Mouse (Mus musculus) hindbrain, embryonic 14.5 days (tissue): ENCODE data around the gene Nup50. TPM values are rescaled to one million over a fixed set of nuclear protein-coding genes. Genes with fewer than 3 reads are reported as not detected.

Experiments used
- ATAC-seq: fragments of 200-750 bp; cut with Nextera tagmentation; 2 replicates; pipeline ENCODE4 v1.8.0; 2017; ENCODE audit warnings: moderate number of reproducible peaks, mild to moderate bottlenecking, moderate TSS enrichment, moderate library complexity; ENCODE audit not compliant: low FRiP score
- DNase-seq: peaks from one replicate; pipeline ENCODE4 v3.0.0-alpha.2; 2015; ENCODE audit warnings: low spot score
- H3K27ac ChIP-seq: fragments of 300-500 bp; sonication (generic); 2 replicates; pipeline ENCODE4 v1.5.1; 2014; ENCODE audit warnings: mild to moderate bottlenecking, moderate library complexity
- H3K27me3 ChIP-seq: fragments of 300-500 bp; sonication (generic); 2 replicates; pipeline ENCODE4 v1.6.1; 2014; ENCODE audit warnings: mild to moderate bottlenecking, low read length, mixed read lengths; ENCODE audit not compliant: control insufficient read depth, insufficient read depth
- H3K36me3 ChIP-seq: fragments of 300-500 bp; sonication (generic); replicated peaks from 2 replicates; pipeline ENCODE4 v1.6.1; 2014; ENCODE audit not compliant: control insufficient read depth, insufficient read depth
- H3K4me1 ChIP-seq: fragments of 300-500 bp; sonication (generic); replicated peaks from 2 replicates; pipeline ENCODE4 v1.6.1; 2014; ENCODE audit warnings: antibody characterized with exemption, low read length, mixed read lengths; ENCODE audit not compliant: control insufficient read depth, insufficient read depth
- H3K4me2 ChIP-seq: fragments of 300-500 bp; sonication (generic); replicated peaks from 2 replicates; pipeline ENCODE4 v1.6.1; 2014; ENCODE audit warnings: mild to moderate bottlenecking, moderate library complexity
- H3K4me3 ChIP-seq: fragments of 300-500 bp; sonication (generic); replicated peaks from 2 replicates; pipeline ENCODE4 v1.5.1; 2014; ENCODE audit warnings: mild to moderate bottlenecking, low read length
- H3K9ac ChIP-seq: fragments of 300-500 bp; sonication (generic); 2 replicates; pipeline ENCODE4 v1.6.1; 2014
- H3K9me3 ChIP-seq: fragments of 300-500 bp; sonication (generic); 2 replicates; pipeline ENCODE4 v1.6.1; 2016; ENCODE audit warnings: low read length; ENCODE audit not compliant: control insufficient read depth
- WGBS: fragments of 180-500 bp; shearing (Covaris S2); extraction: QIAGEN DNeasy Blood & Tissue Kit; methylation state at CpG from one replicate; pipeline ENCODE4 v1.1.7; 2014; 5-methylcytosine and 5-hydroxymethylcytosine counted together
- polyA plus RNA-seq: library from polyadenylated mRNA; unstranded; fragments of >200 nt; fragmentation: Nextera tagmentation; extraction: Ambion mirVana; gene quantifications from 2 replicates; pipeline ENCODE4 v1.2.1, GENCODE M21; 2014

Gene Nup50
- polyA plus RNA-seq, 1 experiment from 2014 or later: 24.2 TPM

DNA sequence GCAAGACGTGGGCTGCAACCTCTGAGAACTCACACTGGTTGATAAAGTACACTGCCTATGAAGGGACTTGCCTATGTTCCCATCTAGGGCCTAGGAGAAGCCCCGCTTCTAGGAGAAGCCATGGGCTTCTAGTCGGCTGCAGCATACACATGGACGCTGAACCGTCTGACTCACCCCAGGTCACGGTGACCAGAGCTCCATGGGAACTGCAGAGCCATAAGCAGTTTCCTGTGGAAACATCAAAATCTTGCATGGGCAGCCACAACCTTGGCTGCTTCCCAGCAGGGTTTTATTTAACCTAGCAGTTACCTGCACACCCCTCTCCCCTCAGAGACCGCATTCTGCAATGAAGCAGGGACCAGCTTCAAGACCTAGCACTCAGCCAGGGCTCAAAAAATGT, 60.5 kb downstream of the Nup50 start:
- Histone ChIP-seq H3K4me1 (peaks cover 22% of the 10 kb centered on the region), H3K4me3 (no peak overlapping the region)
- WGBS: 82% methylated on average over 7 of the region's 7 CpGs

DNA sequence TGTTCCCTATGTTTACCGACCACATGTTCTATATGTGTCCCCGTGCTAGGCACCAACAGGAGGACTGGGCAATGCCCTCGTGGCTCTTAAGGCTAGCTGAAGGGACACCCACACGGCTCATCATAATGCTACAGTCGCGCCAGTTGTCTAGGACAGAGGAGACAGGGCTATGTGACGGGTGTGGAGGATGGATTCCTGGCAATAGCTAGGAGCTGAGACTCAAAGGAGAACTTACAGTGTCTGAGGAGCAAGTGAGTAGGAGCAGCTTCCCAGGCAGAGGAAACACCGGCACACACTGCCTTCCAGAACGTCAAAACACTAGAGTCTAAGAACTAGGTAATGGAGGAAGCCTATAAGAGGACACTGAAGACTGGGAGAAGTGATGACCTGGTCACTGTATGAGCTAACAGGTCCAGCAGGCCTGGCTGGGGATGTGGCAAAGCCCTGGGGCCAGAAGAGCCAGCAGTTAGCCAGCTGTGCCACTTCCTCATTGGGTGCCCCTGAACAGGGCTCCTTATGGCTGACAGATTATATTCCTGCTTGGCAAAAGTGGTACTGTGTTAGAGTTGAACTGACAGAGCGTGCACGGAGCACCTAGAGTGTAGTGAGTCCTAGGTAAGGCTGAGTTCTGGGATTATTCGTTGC, 62.4 kb downstream of the Nup50 start:
- H3K9me3 ChIP-seq: no peaks in the 10 kb centered on the region
- no peaks in the 10 kb centered on the region for H3K36me3 ChIP-seq
- H3K4me3 ChIP-seq: peak overlapping the region; percentile 85; the same call in 1 of the 2 replicates
- H3K4me1 ChIP-seq: peaks cover 22% of the 10 kb centered on the region
- no peaks in the 10 kb centered on the region; the same call in 1 of the 2 replicates for H3K27me3 ChIP-seq
- H3K4me2 ChIP-seq: peak overlapping the region; percentile 76
- ATAC-seq: no peak
- WGBS: 88% methylated on average over 12 of the region's 12 CpGs
- H3K27ac ChIP-seq: no peak overlapping the region
- no peak overlapping the region for H3K9ac ChIP-seq
- no peak for DNase-seq

More for the DNA sequence above, 60.5 kb downstream of the Nup50 start:
- no peak overlapping the region for H3K4me2 ChIP-seq
- DNase-seq (no peak), ATAC-seq (no peak)
- H3K27ac ChIP-seq: no peak overlapping the region
- H3K9me3 ChIP-seq: no peaks in the 10 kb centered on the region
- no peak overlapping the region for H3K9ac ChIP-seq
- no peaks in the 10 kb centered on the region for H3K27me3 ChIP-seq
- H3K36me3 ChIP-seq: no peaks in the 10 kb centered on the region; the same call in 1 of the 2 replicates

DNA sequence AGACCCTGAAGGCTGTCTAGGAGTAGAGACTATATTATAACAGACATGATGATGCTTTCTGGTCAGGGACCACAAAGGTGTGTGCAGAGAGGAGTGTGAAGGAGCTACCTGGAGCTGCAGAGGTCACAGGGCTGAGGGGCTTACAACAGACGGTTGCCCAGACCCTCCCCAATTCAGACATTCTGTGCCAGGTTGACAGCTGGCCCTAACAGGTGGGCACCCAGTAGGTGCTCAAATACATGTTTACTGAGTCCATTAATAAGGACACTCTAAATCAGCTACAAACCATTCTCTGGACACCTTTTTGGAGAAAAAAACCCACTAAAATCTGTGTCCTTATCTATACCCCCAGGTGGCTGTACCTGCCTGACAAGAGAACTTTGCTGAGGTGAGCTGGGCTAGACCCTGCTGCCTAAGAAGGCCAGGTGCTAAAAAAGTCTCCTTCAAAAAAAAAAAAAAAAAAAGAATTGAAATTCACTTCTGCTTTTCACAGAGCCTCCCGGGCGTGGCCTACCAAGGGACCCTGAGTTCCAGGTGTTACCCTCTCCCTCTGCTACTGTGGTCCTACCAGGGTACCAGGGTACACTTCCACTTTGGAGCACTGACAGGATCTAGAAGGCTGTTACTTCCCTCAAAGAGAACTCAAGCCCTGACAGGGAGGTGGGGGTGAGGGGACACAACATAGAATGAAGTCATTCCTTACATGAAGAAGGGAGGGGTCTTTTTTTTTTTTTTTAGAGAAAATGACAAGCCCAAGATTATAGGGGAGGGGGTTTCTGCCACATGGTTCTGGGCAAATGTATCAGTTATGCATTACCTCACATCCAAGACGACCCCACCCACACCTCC, 63.2 kb downstream of the Nup50 start:
- DNase-seq (no peak), ATAC-seq (no peak)
- Histone ChIP-seq H3K36me3 (no peaks in the 10 kb centered on the region), H3K27ac (no peak overlapping the region), H3K4me1 (peaks cover 22% of the 10 kb centered on the region), H3K9me3 (no peaks in the 10 kb centered on the region), H3K4me2 (peak overlapping the region; percentile 76), H3K4me3 (peak overlapping the region; percentile 85), H3K27me3 (no peaks in the 10 kb centered on the region; the same call in 1 of the 2 replicates), H3K9ac (peak overlapping the region; percentile 96)
- 62% methylated on average over 4 of the region's 4 CpGs for WGBS

DNA sequence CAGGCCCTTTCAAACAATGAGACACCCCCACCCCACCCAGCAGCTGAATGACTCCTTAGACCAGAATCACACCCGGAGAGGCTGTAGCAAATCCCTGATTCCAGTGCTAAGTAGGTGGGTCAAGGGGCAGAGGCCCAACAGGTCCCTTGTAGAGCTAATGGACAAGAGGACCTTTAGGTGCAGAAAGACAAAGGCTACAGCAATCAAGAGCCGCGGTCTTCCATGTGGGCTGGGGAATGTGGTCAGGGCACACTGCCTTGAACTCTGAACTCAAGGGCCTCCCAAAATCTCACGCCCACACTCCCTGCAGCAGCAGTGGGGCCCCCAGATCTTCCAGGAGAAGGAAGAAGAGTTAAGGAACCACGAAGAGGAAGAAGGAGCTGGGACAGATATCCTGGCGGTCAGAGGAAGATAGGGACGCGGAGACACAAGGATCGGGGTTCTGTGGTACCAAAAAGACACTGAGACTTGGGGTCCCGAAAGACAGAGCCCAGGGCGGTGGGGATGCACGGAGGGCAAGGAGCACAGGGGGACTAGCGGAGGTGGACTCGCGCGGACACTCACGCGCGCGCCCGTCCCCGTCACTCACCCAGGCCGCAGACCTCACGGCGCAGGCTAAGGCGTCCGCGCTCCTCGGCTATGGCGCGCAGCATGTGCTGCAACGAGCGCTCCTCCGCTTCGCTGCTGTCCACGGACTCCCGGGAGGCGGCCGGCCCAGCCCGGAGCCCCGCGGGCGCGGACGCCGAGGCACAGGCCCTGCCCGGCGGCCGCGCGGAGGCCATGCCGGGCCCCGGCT, 64.0 kb downstream of the Nup50 start:
- H3K4me1 ChIP-seq: peaks cover 22% of the 10 kb centered on the region
- under 1% methylated on average over 33 of the region's 53 CpGs for WGBS
- H3K9me3 ChIP-seq: no peaks in the 10 kb centered on the region

DNA sequence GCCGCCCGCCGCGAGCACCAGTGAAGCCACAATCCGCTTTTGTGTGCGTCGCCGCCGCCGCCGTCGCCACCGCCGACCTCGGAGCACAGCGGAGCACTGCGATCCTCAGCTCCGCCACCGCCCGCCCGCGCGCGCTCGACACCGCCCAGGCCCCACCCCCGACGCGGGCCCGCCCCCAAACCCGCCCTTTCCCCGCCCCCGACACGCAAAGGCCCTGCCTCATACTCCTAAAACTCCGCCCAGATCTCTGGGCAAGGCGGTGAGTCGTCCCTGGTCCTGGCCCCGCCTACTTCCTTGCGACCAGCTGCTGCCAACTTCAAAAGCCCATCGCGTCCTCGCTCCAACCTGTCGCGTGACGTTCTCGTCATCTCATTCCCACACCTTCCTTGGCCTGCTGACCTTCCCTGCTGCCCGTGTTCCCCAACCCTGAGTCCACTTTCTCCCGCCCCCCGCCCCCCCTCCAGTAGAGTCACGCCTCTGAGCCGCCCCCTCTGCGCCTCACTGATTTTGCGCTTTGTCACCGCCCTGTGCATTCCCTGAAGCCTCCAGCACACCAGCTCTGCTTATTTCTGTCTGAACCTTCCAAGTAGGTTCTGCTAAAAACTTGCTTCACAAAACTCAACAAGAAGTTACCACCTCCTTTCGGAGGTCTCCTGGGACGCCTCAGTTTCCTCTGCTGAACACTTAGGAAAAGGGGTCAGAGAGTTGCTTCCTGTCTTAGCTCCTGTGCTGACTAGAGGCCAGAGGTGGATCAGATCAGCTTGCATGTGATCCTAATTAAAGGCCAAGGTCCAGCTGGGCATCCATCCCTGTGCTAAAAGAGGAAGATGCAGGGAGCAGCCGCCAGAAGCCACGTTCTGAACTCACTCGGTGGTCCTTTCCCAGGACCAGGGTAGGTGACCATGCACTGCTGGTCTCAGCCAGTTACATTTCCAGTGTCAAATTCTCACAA, 64.9 kb downstream of the Nup50 start, which contains the start of gene 5031439G07Rik:
Gene 5031439G07Rik, minus strand, starts transcription at position 678 of the 952 bp plus-strand sequence.
- Histone ChIP-seq H3K9ac (peak within 1 kb of the TSS; percentile 96), H3K4me3 (peak within 1 kb of the TSS; percentile 85), H3K27ac (peak within 1 kb of the TSS; percentile 82), H3K36me3 (no peaks in the 10 kb centered on the region), H3K9me3 (no peaks in the 10 kb centered on the region), H3K4me1 (peaks cover 22% of the 10 kb centered on the region), H3K4me2 (peak within 1 kb of the TSS; percentile 76), H3K27me3 (no peaks in the 10 kb centered on the region; the same call in 1 of the 2 replicates)
- ATAC-seq (peak; percentile 90), DNase-seq (peak; percentile 88)
- 1% methylated on average over 56 of the region's 59 CpGs for WGBS

More for the DNA sequence above, 64.0 kb downstream of the Nup50 start:
- Histone ChIP-seq H3K9ac (peak overlapping the region; percentile 96), H3K27ac (peak overlapping the region; percentile 82), H3K4me2 (peak overlapping the region; percentile 76), H3K36me3 (no peaks in the 10 kb centered on the region), H3K4me3 (peak overlapping the region; percentile 85), H3K27me3 (no peaks in the 10 kb centered on the region; the same call in 1 of the 2 replicates)
- peak; percentile 71 for ATAC-seq
- DNase-seq: peak; percentile 54

DNA sequence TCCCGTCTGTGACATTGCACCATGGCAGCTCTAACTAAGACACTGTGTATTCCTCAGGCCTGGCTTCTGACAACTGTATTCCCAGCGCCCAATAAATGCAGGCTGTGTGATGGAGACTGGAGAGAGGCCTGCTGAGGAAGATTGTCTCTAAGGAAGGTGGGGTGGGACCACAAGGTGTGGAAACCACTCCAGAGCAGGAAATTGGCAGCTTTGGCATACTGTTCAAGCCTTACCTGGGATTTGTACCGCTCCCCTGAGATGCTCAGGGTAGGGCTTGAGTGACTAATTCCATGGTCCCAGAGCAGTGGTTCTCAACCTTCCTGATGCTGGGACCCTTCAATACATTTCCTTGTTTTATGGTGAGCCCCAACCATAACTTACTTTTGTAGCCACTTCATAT, 65.9 kb downstream of the Nup50 start:
- 83% methylated on average over 3 of the region's 3 CpGs for WGBS
- ATAC-seq (no peak), DNase-seq (no peak)
- H3K9ac ChIP-seq: no peak overlapping the region
- H3K4me2 ChIP-seq: no peak overlapping the region
- no peaks in the 10 kb centered on the region; the same call in 1 of the 2 replicates for H3K27me3 ChIP-seq
- no peaks in the 10 kb centered on the region for H3K9me3 ChIP-seq
- H3K4me1 ChIP-seq: peaks cover 22% of the 10 kb centered on the region
- H3K36me3 ChIP-seq: no peaks in the 10 kb centered on the region
- no peak overlapping the region for H3K4me3 ChIP-seq
- no peak overlapping the region for H3K27ac ChIP-seq

DNA sequence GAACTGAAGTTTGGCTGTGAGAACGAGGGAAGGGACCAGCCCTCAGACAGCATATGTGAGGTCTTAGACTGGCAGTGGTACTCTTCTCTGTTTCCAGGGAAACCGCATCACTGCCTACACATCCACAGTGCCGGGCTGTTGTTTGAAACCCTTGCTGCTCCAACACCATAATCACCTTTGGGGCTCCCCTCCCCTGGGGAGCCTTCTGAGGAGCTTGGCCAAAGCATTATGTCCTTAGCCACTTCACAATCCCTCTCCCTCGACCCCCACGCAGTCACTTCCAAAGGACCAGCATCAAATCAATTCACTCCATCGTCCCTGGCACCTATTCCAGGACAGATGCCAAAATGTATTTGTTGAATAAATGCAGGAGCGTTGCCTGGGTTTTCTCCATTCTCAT, 66.6 kb downstream of the Nup50 start:
- Histone ChIP-seq H3K4me2 (no peak overlapping the region), H3K4me1 (peaks cover 22% of the 10 kb centered on the region), H3K9me3 (no peaks in the 10 kb centered on the region), H3K9ac (no peak overlapping the region), H3K27ac (no peak overlapping the region), H3K27me3 (no peaks in the 10 kb centered on the region; the same call in 1 of the 2 replicates), H3K36me3 (no peaks in the 10 kb centered on the region), H3K4me3 (no peak overlapping the region)
- WGBS: 48% methylated on average over 7 of the region's 7 CpGs
- ATAC-seq (no peak), DNase-seq (no peak)
